Mouse (Mus musculus) right cerebral cortex, postnatal 36 days (tissue): Measurements from ENCODE around the gene Olfr1377.
"Not testable (repeated sequence)": the region's sequence is repeated elsewhere in the genome, so short reads cannot be mapped to it uniquely, and the experiment has no call there.

ENCODE experiments used
- DNase-seq, 2 experiments: peaks; one replicate each; pipeline ENCODE4 v3.0.0; 2022; ENCODE audit warnings: low spot score in 2 of 2, mixed read lengths in 1 of 2

Olfr1377 gene

DNA sequence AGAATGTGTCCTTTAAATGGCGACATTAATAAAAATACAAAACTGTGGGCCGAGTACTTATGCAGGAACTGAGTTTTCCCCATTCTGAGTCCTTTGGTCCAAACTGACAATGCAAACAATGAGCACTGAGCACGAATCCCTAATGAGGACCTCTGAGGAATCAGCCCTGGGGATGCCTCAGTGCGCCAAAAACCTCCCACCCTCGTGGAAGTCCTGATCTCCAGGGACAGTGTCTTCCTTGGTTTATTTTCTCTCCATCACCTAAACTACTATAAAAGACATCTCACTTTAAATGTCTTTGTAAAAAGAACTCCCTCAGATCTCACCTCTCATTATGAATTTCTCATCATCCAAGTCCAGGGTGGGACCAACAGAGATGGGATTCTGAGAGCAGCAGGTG lies at the start of gene Olfr1377:
Gene Olfr1377 (plus strand): TSS at position 301 of the 400 bp plus-strand sequence.
- no peak for DNase-seq

DNA sequence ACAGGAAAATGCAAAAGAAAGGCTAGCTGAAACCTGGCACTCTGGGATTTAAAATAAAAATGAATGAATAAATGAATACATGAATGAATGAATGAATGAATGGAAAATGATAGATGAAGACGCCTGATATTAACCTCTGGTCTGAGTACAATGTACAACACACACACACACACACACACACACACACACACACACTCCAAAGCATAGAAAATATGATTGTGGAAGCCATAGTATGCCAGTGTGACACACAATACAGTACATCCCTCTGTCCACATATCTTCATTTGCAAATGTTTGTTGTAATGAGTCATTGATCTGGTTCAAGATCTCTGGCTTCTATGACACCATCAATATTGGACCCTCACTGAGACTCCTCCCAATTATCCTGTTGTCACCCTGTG lies 49.7 kb upstream of the Olfr1377 start:
- no peak for DNase-seq

DNA sequence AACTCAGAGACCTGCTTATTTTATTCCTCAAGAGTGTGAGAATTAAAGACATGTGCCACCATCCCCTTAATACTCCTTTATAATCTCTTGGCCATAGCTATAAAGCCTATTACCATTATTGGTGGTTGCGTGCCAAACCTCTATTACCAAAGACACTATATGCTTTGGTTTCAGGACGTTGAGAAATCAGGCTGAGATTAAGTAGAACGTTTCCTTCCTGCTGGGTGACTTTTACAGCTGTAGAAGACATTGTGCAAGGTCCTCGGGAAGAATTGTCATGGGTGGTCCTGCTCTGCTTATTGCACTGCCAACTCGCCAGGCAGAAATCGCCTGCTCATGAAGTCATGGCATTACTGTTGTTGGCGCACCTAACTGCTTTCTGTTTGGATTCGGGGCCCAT lies 43.3 kb upstream of the Olfr1377 start:
- no peak for DNase-seq

DNA sequence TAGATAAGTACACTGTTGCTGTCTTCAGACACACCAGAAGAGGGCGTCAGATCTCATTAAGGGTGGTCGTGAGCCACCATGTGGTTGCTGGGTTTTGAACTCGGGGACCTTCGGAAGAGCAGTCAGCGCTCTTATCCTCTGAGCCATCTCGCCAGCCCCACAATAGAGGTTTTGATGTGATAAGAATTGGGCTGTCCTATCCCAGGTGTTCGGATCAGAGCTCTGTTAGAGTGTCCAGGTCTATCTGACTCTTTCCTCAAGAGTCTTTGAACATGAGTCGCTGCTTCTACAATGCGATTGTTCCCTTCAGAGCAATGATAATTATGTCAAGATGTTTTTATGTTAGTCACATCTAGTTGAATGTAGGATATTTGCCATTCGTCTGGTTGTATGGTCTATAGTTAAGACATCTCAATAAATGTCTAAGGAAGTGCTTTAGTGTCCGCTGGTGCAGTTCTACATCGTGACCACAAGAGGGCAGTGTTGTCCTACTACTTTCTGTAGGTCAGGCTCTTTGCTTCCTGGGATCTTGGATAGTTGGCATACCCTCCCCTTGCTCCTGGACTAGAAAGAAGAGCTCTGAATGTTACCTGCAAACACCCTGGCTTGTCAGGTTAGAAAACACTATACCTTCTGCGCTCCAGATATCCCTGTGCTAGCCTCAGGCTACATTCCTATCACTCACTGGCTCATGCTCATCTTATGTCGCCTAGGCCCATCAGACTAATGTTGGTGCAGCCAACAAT lies 42.0 kb upstream of the Olfr1377 start:
- DNase-seq = no peak

DNA sequence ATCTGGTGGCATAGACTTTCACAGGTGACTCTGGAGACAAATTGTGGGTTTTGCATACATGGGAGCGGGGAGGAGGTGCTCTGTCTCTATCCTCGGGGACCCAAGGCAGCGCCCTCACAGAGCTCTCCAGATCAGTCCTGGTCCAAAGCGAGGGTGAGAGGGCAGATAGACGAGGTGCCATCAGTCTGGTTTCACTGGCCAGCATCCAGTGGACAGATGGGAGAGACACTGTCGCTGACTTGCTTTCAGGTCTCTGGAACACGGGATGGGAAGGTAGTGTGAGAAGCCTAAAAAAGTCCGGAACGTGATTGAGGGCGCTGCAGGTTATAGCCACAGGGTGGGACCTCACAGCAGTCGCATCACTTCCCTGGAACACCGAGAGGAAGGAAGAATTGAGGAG lies 39.4 kb upstream of the Olfr1377 start:
- DNase-seq = no peak

DNA sequence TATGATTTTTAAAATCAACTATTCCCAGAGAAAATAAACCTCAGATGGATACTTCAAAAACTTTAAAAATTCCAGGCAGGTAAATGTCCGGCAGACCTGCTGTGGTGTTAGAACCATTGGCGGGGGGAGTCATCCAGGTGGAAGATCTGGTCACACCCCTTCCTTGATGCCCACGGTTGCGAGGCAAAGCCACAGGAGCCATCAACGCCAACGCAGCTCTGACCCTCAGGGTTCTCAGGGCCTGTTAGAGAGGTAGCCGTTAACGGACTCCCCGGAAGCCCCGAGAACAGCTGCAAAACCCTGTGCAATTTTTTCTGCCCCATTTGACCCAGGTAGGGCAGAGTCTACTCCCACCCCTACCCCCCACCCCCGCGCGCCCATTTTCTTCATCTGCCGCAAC lies 38.3 kb upstream of the Olfr1377 start, which contains the start of gene 4933414I15Rik:
Gene 4933414I15Rik (minus strand): TSS at position 260 of the 400 bp plus-strand sequence.
- DNase-seq = no peak

DNA sequence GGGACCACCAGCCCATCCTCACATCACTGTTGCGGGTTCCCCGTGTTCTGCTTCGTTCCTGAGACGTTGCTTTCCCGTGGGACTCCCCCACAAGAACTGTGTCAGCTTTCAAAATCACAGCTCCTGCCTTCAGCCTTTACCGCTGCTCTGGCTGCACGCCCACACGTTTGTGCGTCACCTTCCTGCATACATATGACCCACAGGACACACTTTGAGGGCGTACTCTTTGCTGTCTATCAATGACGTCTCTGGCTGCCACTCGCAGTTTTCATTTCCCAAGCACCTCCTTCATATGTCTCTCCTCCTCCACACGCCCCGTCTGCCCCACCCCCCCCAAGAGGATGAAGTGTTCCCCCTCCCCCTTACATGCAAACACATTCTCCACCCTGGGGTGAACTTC lies 29.5 kb upstream of the Olfr1377 start:
- DNase-seq = peak in 1 of 2 experiments; percentile 58

DNA sequence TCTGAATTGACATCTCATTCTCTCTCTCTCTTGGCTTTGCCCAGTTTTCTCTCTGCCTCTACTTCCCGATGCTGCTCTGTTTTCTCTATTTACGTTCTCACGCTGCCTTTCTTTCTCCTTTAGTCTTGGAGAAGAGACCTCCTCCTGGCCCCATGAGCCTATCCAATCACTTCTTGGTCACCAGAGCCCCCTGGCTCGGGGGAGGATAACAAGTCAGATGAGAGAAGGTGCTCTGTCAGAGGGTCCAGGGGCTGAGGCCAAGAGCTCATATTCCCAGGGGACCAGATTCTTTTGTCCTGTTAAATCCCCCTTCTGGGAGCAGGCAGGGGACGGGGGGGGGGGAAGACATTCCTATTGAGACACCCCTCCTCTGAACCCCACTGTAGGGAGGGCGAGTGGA lies 28.1 kb upstream of the Olfr1377 start, which contains the start of gene Prop1:
Gene Prop1 (minus strand): TSS at position 101 of the 400 bp plus-strand sequence.
- no peak for DNase-seq

DNA sequence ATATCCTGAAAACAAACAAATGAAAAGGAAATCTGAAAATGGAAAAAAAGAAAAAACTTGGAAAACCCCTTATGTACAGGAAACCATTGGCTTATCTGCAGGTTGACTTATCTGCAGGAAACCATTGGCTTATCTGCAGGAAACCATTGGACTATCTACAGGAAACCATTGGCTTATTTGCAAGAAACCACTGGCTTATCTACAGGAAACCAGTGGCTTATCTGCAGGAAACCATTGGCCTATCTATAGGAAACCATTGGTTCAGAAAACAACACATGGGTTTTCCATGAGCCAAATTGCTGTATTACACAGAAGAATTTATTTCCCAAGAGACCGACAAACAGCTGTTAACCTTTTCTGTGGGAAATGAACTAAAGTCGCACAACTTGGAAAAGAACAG lies 16.9 kb upstream of the Olfr1377 start:
- no peak for DNase-seq

DNA sequence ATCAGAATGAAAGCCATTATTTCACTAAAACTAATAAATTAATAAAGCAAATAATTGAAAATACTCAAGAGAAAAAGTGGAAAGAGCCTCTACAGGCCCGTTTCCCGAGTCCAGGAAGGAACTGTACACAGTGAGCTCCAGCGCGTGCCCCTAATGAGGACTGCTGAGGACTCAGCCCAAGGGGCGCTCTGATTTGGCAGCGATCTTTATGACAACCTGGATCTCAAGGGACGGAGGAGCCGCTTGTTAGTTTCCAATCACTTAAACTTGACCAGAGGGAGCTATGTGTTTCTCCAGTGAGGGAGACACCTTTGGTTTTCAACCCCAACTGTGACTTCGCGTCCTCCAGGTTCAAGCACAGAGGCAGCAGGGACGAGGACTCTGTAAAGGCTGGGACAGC lies 15.5 kb upstream of the Olfr1377 start, which contains the start of gene Olfr1378:
Gene Olfr1378 (plus strand): TSS at position 301 of the 400 bp plus-strand sequence.
- no peak for DNase-seq

DNA sequence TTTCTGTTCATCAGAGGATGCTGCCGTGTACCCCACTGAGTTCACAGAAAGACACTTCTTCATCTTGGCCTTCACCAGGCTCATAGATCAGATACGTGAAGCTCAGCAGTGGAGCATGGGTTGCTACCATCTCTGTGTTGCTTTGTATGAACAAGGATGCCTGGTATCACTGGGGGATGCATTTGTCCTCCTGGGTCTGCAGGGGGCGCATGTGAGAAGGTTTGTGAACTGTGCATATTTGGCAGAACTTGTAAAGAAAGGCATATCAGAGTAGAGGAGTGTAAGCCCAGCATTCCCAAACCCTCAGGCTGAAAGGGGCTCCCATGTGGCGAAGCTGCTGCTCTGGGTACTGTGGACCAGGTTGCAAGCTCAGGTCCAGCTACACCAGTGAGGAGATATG lies 4.6 kb upstream of the Olfr1377 start:
- DNase-seq = no peak

DNA sequence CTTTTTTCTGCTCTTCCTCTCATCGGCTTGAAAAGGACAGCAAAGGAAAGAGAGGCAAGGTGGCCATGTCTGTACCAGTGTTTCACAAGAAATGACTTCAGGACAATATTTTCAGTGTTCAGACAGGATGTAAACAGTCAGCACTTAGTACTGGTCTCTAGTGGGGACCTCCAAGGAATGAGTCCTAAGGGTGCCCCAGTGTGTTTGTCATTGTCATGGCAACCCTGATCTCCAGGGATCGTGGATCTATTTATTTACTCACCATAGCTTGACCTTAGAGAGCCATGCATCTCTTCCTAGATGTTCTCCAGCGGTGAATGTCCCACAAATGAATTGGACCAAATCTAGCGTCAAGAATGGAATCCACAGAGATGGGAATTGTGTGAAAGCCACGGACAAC lies 21.5 kb downstream of the Olfr1377 start, which contains the start of gene Olfr51:
Gene Olfr51 (plus strand): TSS at position 301 of the 400 bp plus-strand sequence.
- DNase-seq = no peak

DNA sequence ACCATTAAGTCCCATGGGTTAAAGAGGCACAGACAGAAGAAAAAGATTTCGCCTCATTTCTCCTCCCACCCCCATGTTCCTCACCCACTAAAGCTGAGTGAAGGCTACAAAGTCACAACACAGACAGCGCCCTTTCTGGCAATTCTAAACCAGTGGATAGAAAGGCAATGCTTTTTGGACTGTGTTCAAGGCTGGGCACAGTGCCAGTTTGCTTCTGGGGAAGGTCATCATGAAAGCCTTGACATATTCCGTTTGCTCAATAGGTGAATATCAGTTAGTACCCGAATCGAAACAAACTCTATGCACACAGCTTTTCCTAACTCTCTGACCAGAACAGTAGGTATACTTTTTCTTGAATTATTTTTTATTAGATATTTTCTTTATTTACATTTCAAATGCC lies 30.1 kb downstream of the Olfr1377 start:
- DNase-seq = no peak

DNA sequence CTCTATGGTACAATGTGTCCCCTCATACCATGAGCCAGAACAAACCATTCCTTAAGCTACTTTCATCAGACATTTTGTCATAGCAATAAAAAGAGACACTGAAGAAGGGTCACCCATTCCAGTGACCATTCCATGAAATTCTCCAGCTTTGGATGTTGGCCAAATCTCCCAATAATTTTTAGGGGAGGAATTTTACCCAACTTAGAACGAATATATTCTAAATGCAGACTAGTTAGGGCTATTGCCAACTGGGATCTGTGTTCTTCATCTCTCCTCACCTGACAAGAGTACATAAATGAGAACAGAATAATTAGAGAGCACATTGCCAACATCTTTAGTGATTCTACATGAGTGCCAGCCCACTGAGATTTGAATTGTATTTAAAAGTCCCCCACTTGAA lies 32.2 kb downstream of the Olfr1377 start, which contains the start of gene Olfr54:
Gene Olfr54 (plus strand): TSS at position 301 of the 400 bp plus-strand sequence.
- no peak for DNase-seq

DNA sequence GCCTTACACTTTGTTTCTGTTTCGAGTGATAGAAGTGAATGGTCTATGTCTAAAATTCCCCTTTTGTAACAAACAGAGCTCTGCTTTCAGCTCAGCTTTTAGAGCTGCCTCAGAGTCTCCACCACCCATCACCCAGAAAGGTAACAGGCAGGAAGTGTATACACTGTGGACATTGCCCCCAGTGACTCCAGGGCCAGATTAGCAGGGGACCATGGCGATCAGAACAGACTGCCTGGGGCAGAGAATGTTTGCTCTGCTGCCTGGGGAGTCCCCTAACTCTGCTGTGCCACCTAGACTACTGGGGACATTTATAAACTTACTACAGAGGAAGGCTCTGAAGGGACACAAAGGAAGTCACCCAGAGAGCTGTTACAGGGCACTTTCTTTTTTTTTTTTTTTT lies 34.6 kb downstream of the Olfr1377 start:
- no peak for DNase-seq

DNA sequence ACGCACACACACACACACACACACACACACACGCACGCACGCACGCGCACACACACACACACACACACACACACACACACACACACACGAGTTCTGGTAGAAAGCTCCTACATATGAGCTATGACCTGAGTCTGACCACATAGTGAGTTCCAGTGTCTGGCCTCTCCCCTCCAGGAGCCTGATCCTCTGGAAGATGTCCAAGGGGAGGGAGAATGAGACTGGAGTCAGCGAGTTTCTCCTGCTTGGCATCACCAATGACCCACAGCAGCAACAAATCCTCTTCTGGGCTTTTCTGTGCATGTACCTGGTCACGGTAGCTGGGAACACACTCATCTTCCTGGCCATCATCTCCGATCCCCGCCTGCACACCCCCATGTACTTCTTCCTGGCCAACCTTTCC lies 45.0 kb downstream of the Olfr1377 start:
- not testable (repeated sequence) for DNase-seq

DNA sequence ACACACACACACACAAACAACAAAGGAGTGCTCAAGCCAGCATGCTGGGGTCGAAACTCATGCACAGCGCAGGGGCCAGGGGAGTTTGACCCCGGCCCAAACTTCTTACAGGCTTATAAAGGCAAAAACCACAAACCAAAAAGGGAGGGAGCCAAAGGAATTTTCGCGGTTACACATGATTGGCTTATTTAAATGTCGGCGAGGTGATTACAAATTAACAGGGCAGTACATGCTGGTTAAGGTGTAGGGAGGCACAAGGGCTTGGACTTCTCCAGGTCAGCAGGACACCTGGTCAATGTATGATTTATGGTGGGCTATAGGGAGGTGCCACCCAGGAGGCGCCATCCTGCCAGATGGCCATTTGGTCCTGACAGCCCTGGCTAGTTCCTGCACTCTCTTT lies 47.6 kb downstream of the Olfr1377 start:
- not testable (repeated sequence) for DNase-seq

DNA sequence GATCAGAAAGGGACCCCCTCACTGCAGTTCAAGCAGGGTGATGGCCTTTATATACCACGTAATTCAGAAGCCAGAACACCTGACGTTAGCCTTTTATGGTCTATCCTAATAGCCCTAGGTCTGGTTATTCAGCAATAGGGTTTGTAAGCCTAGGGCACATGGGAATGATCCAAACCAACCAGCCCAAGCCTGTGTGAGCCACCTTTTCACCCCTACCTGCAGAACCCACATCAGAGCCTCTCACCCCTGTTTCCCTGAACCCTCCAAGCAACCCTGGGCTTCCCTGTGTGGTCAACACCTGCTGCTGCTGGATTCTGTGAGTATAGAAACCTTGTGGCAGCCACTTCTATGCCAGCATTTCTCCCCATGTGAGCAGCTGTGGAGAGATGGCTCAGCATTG lies 48.5 kb downstream of the Olfr1377 start:
- DNase-seq = no peak

DNA sequence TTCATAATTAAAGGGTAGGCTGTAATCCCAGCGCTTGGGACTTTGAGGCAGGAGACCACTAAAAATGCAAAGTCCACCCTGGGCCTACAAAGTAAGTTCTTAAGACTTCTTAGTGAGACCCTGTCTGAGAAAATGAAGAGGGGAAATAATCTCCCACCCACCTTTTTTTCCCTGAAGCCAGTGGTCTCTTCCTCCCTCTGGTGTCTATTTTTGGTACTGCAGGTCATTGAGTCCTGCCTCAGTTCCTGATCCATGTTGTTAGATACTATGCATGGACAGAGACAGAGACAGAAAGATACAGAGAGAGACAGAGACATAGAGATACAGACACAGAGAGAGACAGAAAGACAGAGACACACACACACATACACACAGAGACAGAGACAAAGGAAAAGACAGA lies 51.1 kb downstream of the Olfr1377 start:
- no peak for DNase-seq

DNA sequence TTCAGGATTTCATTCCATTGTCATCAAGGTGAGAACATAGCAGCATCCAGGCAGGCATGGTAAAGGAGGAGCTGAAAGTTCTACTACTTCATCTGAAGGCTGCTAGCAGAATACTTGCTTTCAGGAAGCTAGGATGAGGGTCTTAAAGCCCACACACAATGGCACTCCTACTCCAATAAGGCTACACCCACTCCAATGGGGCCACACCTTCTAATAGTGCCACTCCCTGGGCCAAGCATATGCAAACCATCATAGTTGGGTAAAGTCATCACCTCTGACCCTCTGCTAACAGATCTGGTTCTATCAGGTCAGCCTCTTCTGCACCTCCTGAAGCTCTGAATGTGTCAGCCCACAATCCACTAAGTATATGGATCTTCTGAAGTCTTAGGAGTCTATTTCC lies 52.4 kb downstream of the Olfr1377 start:
- not testable (repeated sequence) for DNase-seq

DNA sequence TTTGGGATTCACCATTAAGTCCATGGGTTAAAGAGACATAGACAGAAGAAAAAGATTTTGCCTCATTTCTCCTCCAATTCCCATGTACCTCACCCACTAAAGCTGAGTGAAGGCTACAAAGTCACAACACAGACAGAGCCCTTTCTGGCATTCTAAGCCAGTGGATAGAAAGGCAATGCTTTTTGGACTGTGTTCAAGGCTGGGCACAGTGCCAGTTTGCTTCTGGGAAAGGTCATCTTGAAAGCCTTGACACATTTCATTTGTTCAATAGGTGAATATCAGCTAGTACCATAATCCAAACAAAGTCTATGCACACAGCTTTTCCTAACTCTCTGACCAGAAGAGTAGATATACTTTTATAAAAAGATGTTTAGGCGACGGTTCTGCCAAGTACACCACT lies 54.2 kb downstream of the Olfr1377 start:
- DNase-seq = no peak
